10 mouse cellular contexts compared by ENCODE assay signal in genomic region chr9:59518976-59519375, GRCm38 (mm10). TPM values are rescaled to one million over a fixed set of nuclear protein-coding genes. Genes with fewer than 3 reads are reported as not detected.
DNase-seq lines count a peak whose midpoint lies in the region; ATAC-seq lines count a peak whose summit lies in the region.
"Had no signal": no experiment of that assay in that cellular context is flagged by ENCODE, and none has a peak within 500 bp of the region (broad histone marks: within the 10 kb centered on the region; RNA-seq: fewer than 3 reads in every experiment).

No protein-coding gene starts in this region.

- ATAC-seq in forebrain, embryonic 14.5 days, result no peak
- ATAC-seq in forebrain, embryonic 12.5 days (ENCODE audit: low FRiP score), result no peak
- no peak for ATAC-seq in kidney, embryonic 16.5 days (ENCODE audit: low FRiP score, low TSS enrichment)

- WGBS in forebrain, embryonic 14.5 days, result 67% methylated on average over 5 of the region's 5 CpGs
- 85% methylated on average over 5 of the region's 5 CpGs for WGBS in forebrain, embryonic 12.5 days
- WGBS in kidney, embryonic 16.5 days, result 70% methylated on average over 5 of the region's 5 CpGs

- no peak overlapping the region for H3K9ac ChIP-seq in forebrain, embryonic 14.5 days (ENCODE audit: low read length)
- H3K9ac ChIP-seq in forebrain, embryonic 12.5 days, result no peak overlapping the region
- H3K9ac ChIP-seq in kidney, embryonic 16.5 days (replicated peaks; ENCODE audit: low read length), result no peak overlapping the region
- H3K9ac ChIP-seq: limb, embryonic 13.5 days had no signal

- no peak overlapping the region for H3K4me3 ChIP-seq in forebrain, embryonic 14.5 days (ENCODE audit: low read depth, low read length)
- no peak overlapping the region for H3K4me3 ChIP-seq in forebrain, embryonic 12.5 days (replicated peaks)
- no peak overlapping the region for H3K4me3 ChIP-seq in kidney, embryonic 16.5 days (ENCODE audit: low read length)
- H3K4me3 ChIP-seq: limb, embryonic 13.5 days had no signal

- H3K4me1 ChIP-seq in forebrain, embryonic 14.5 days (ENCODE audit: control insufficient read depth, insufficient read depth, low read length), result no peaks in the 10 kb centered on the region
- H3K4me1 ChIP-seq in forebrain, embryonic 12.5 days, result no peaks in the 10 kb centered on the region
- no peaks in the 10 kb centered on the region for H3K4me1 ChIP-seq in kidney, embryonic 16.5 days (ENCODE audit: insufficient read depth, low read length)

- no peaks in the 10 kb centered on the region for H3K36me3 ChIP-seq in forebrain, embryonic 14.5 days (ENCODE audit: control insufficient read depth, insufficient read depth, low read length)
- H3K36me3 ChIP-seq in forebrain, embryonic 12.5 days (replicated peaks), result no peaks in the 10 kb centered on the region
- H3K36me3 ChIP-seq in kidney, embryonic 16.5 days (ENCODE audit: insufficient read depth, low read length), result no peaks in the 10 kb centered on the region
- H3K36me3 ChIP-seq: limb, embryonic 13.5 days had no signal

- H3K27me3 ChIP-seq in forebrain, embryonic 14.5 days (replicated peaks; ENCODE audit: control insufficient read depth, insufficient read depth, low read length), result no peaks in the 10 kb centered on the region
- no peaks in the 10 kb centered on the region for H3K27me3 ChIP-seq in forebrain, embryonic 12.5 days
- no peaks in the 10 kb centered on the region for H3K27me3 ChIP-seq in kidney, embryonic 16.5 days (ENCODE audit: insufficient read depth, low read length)
- H3K27me3 ChIP-seq: limb, embryonic 13.5 days had no signal

- no peak overlapping the region for H3K4me2 ChIP-seq in forebrain, embryonic 14.5 days (ENCODE audit: low read length)
- no peak overlapping the region for H3K4me2 ChIP-seq in forebrain, embryonic 12.5 days
- no peak overlapping the region for H3K4me2 ChIP-seq in kidney, embryonic 16.5 days (replicated peaks; ENCODE audit: low read depth, low read length)
- H3K4me2 ChIP-seq: limb, embryonic 13.5 days had no signal

- no peak overlapping the region for H3K27ac ChIP-seq in forebrain, embryonic 14.5 days (ENCODE audit: low read depth, low read length)
- no peak overlapping the region for H3K27ac ChIP-seq in forebrain, embryonic 12.5 days
- H3K27ac ChIP-seq in kidney, embryonic 16.5 days (ENCODE audit: low read length), result no peak overlapping the region
- H3K27ac ChIP-seq: limb, embryonic 13.5 days had no signal

- peak; percentile 11 for DNase-seq in forebrain, embryonic 14.5 days (ENCODE audit: low spot score)
- DNase-seq in kidney, adult 9 months, result peak; percentile 28
- peak; percentile 70 to 76 for DNase-seq in adrenal gland, adult 18-20 months (ENCODE audit: low spot score in 2 of 2)
- DNase-seq in kidney, postnatal 10 days, result peak; percentile 68
- no peak for DNase-seq in Muller cell, postnatal 12 days (ENCODE audit: inconsistent ontology term)
- DNase-seq in urinary bladder, postnatal 36 days (ENCODE audit: low spot score in 2 of 2), result no peak

- no peaks in the 10 kb centered on the region for H3K9me3 ChIP-seq in forebrain, embryonic 14.5 days (replicated peaks; ENCODE audit: control insufficient read depth, low read length)
- no peaks in the 10 kb centered on the region for H3K9me3 ChIP-seq in forebrain, embryonic 12.5 days
- H3K9me3 ChIP-seq in kidney, embryonic 16.5 days (ENCODE audit: low read length), result no peaks in the 10 kb centered on the region
- H3K9me3 ChIP-seq: limb, embryonic 13.5 days had no signal

RNA-seq across cellular contexts. Expression of gene Hexa, which starts 20.4 kb away (rescaled TPM):
- polyA plus RNA-seq in forebrain, embryonic 14.5 days (2014; fragmentation: Nextera tagmentation; extraction: Ambion mirVana), result 60.7 and 61.6 TPM in 2 replicates
- 37.1 and 43.3 TPM in 2 replicates for polyA plus RNA-seq in forebrain, embryonic 12.5 days (2016; fragmentation: Nextera tagmentation; extraction: Ambion mirVana)
- 69.7 and 78.1 TPM in 2 replicates for polyA plus RNA-seq in kidney, embryonic 16.5 days (2015; fragmentation: Nextera tagmentation; extraction: Ambion mirVana)
- 100 to 1,000 TPM; 110 to 154 TPM for total RNA-seq in adrenal gland, adult 18-20 months (2021)

RNA-seq across cellular contexts. Expression of gene Tmem202, which starts 20.7 kb away (rescaled TPM):
- 0.27 and 0.82 TPM in 2 replicates for polyA plus RNA-seq in forebrain, embryonic 14.5 days (2014; fragmentation: Nextera tagmentation; extraction: Ambion mirVana)
- 0.15 TPM in 1 of 2 replicates, not detected in the other for polyA plus RNA-seq in forebrain, embryonic 12.5 days (2016; fragmentation: Nextera tagmentation; extraction: Ambion mirVana)
- polyA plus RNA-seq in kidney, embryonic 16.5 days (2015; fragmentation: Nextera tagmentation; extraction: Ambion mirVana), result 0.27 TPM in 1 of 2 replicates, not detected in the other
- 1 to 10 TPM; 2.9 to 3.1 TPM for total RNA-seq in adrenal gland, adult 18-20 months (2021)
- total RNA-seq: megakaryocyte-erythroid progenitor cell, adult 5-6 weeks had no signal

RNA-seq across cellular contexts. Expression of gene Arih1, which starts 32.6 kb away (rescaled TPM):
- polyA plus RNA-seq in forebrain, embryonic 14.5 days (2014; fragmentation: Nextera tagmentation; extraction: Ambion mirVana), result 13.6 and 14.1 TPM in 2 replicates
- polyA plus RNA-seq in forebrain, embryonic 12.5 days (2016; fragmentation: Nextera tagmentation; extraction: Ambion mirVana), result 20.7 and 27.1 TPM in 2 replicates
- 12.4 and 13.6 TPM in 2 replicates for polyA plus RNA-seq in kidney, embryonic 16.5 days (2015; fragmentation: Nextera tagmentation; extraction: Ambion mirVana)
- 100 to 1,000 TPM; 113 to 143 TPM for total RNA-seq in adrenal gland, adult 18-20 months (2021)

RNA-seq across cellular contexts. Expression of gene Celf6, which starts 58.7 kb away (rescaled TPM):
- 14.0 and 20.3 TPM in 2 replicates for polyA plus RNA-seq in forebrain, embryonic 14.5 days (2014; fragmentation: Nextera tagmentation; extraction: Ambion mirVana)
- 14.4 and 16.7 TPM in 2 replicates for polyA plus RNA-seq in forebrain, embryonic 12.5 days (2016; fragmentation: Nextera tagmentation; extraction: Ambion mirVana)
- polyA plus RNA-seq in kidney, embryonic 16.5 days (2015; fragmentation: Nextera tagmentation; extraction: Ambion mirVana), result 0.32 and 0.53 TPM in 2 replicates
- total RNA-seq in adrenal gland, adult 18-20 months (2021), result 1 to 10 TPM; 5.0 to 5.7 TPM
- total RNA-seq: megakaryocyte-erythroid progenitor cell, adult 5-6 weeks had no signal

Comparison
In these comparisons a context has a peak if more than half of its experiments do, and no peak if none do; other contexts are left out.
1. DNase-seq: peak in forebrain, embryonic 14.5 days (single experiment), kidney, adult 9 months (single experiment), adrenal gland, adult 18-20 months (2 of 2) and kidney, postnatal 10 days (single experiment); none in Muller cell, postnatal 12 days (single experiment) and urinary bladder, postnatal 36 days (0 of 2).